Mouse (Mus musculus) spleen, adult 10 weeks (tissue): ENCODE data around the gene Mcub. TPM values are rescaled to one million over a fixed set of nuclear protein-coding genes. Genes with fewer than 3 reads are reported as not detected.

Source experiments
- polyA plus RNA-seq: library from polyadenylated mRNA; stranded (reverse); fragments of 350-450 nt; fragmentation: Illumina TruSeq; extraction: RNeasy Lipid Tissue Mini Kit (QIAGEN cat#74804); gene quantifications from one replicate; pipeline ENCODE4 v1.2.3, GENCODE M21; 2015; ENCODE audit warnings: low replicate concordance; ENCODE audit not compliant: insufficient read depth

Gene Mcub
- 7.7 TPM for polyA plus RNA-seq

DNA sequence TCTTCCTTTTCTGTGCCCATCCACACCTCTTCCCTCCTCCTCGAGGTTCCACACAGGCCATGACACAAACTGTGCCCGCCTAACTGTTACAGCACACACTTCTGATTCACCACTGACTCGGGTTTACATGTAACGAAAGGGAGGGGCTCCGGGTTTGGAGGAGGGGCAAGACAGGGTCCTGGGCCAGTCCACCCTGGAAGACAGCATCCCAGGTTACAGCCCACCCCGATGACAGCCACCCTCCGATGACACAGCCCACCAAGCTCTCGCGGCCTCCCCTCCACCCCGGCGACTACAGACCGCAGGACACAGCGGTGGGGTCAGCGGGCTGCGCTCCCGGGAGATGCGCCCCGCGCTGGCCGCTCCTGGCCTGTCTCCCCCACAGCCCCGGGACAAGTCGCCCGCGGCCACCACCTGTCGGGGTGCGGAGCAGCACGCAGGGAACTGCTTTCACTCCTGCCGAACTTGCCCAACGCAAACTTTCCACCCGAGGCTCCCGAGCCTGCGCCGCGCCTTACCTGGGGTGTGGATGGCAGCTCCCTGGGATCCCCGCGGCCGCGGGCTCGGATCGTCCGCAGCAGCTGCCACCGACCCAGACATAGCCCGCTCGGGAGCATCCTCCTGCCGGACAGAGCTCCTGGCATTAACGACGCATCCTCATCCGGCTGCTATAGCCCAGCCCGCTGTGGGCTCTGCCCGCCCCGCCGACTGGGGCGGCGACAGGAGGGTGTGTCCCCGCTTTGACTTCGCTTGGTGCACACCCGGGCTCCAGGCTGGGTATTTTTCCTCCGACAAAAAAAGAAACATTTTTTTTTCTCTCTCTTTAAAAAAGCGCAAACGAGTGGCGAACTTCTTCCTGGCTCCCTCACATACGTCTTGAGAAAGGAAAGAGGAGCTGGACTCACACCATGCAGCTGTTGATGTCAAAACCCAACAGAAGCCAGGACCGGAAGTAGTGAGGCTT, at the start of gene Mcub:
Mcub (minus strand) TSS at position 775 of the 964 bp plus-strand sequence.

DNA sequence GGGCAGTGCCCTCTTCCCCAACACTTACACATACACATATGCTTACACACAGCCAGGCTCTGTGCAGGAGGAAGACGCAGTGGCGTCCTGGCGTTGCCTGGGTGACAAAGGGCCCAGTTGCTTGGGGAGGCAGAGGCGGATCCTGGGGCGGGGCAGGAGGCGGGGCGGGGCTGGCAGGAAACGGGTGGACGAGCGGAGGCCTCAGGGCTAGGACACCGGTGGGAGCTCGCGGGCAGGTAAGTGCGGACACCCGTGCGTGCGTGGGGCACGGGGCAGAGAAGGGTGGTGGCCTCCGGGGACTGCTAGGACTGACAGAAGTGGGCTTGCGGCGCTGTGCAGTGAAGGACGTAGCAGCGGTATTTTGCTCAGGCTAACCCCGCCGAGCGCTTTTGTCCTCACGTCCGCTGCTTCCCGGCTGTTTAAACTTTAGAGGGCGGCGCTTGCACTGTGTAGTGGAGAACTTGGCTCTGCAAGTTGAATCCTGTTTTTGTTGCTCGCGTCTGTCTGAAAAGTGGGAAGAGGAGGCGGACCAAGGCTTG, 68.7 kb downstream of the Mcub start, which contains the start of gene Casp6:
Casp6 (plus strand) TSS at position 155 of the 539 bp plus-strand sequence.

DNA sequence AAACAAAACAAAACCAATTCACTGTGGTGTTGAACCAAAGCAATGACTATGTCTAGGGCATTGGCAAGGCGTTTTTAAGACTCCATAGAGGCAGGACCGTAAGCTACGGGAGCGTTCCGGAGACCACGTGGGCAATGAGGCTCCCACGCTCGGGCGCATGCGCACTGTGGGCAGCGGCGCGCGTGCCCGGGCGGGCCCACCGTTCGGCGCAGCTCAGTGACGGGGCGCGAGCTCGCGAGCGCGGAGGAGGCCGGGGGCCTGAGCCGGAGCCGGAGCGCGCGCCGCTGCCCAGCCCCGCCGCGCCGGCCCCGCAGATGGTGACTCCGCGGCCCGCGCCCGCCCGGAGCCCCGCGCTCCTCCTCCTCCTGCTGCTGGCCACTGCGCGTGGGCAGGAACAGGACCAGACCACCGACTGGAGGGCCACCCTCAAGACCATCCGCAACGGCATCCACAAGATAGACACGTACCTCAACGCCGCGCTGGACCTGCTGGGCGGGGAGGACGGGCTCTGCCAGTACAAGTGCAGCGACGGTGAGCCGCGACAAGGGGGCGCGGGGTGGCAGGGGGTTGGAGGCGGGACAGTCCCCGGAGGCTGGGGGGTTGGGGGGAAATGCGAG, 91.5 kb downstream of the Mcub start, which contains the start of gene Pla2g12a:
Pla2g12a (plus strand) TSS at position 202 of the 617 bp plus-strand sequence.

Other genes starting within 250 kb of the Mcub start
- gene Egf, start 214.9 kb downstream of the Mcub start, polyA plus RNA-seq: 1.7 TPM
- gene Lrit3, start 166.2 kb downstream of the Mcub start, polyA plus RNA-seq: not detected
- gene Rrh, start 147.6 kb downstream of the Mcub start, polyA plus RNA-seq: 0.22 TPM
- gene Gar1, start 138.8 kb downstream of the Mcub start, polyA plus RNA-seq: 75.7 TPM
- 0.11 TPM for gene Cfi, start 134.3 kb downstream of the Mcub start, polyA plus RNA-seq
- 12.0 TPM for gene Pla2g12a, start 91.6 kb downstream of the Mcub start, polyA plus RNA-seq
- 33.1 TPM for gene Casp6, start 68.8 kb downstream of the Mcub start, polyA plus RNA-seq
- gene Sec24b, start 91.3 kb upstream of the Mcub start, polyA plus RNA-seq: 69.5 TPM
- gene Col25a1, start 161.3 kb upstream of the Mcub start, polyA plus RNA-seq: 0.10 TPM